13 mouse cellular contexts compared by ENCODE assay signal in the genomic region with DNA sequence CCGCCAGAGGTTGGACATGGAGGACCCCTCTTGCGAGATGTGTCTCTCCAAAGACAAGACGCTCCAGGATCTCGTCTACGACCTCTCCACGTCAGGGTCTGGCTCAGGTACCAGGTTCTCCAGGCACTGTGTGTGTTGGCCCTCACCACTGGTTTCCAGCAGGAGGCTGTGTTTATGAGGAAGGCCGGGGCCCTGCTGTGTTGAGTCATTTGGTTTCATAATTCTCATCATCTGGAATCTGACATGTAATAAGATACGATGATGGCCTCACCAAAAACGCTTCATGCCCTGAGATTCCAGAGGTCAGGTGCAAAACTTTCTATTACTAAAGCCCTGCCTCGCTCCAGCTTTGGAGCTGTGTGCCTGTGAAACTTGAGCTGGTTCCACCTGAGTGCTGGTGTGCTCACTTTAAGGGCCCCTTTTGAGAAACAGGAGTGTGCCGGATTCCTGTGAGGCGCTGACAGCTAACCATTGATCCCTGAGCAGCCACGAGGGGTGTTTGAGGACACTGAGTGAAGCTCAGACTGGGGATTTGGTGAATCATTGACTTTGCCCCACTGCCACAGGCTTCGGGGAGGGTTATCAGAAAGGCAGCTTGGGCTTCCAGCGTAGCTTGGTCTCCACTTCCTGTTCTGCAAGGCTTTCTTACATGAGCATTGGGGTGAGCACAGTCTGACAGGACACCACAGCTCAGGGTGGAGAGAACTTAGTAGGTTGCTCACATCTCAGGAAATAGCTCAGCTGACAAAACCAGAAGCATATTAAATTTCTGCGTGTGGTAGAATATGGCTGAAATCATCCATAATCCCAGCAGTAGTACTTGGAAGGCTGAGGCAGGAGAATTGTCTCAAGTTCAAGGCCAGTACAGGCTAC. TPM values are rescaled to one million over a fixed set of nuclear protein-coding genes. Genes with fewer than 3 reads are reported as not detected.
A peak's percentile ranks its signal among the peaks of the same experiment; 100 is the strongest.
DNase-seq lines count a peak whose midpoint lies in the region; ATAC-seq lines count a peak whose summit lies in the region.
"Had no signal": no experiment of that assay in that cellular context is flagged by ENCODE, and none has a peak within 500 bp of the region (broad histone marks: within the 10 kb centered on the region; RNA-seq: fewer than 3 reads in every experiment).

No protein-coding gene starts in this region.

- H3K4me1 ChIP-seq in lung, embryonic 15.5 days = peaks cover 49% of the 10 kb centered on the region
- peaks cover 44% of the 10 kb centered on the region for H3K4me1 ChIP-seq in intestine, embryonic 15.5 days (replicated peaks)
- H3K4me1 ChIP-seq in stomach, embryonic 16.5 days (ENCODE audit: control insufficient read depth, insufficient read depth, low read length) = peaks cover 22% of the 10 kb centered on the region
- peaks cover 28% of the 10 kb centered on the region for H3K4me1 ChIP-seq in midbrain, embryonic 10.5 days

- no peak for ATAC-seq in lung, embryonic 15.5 days (ENCODE audit: borderline replicate concordance, extremely low read depth, low FRiP score, low TSS enrichment)
- ATAC-seq in intestine, embryonic 15.5 days = peak; percentile 80
- ATAC-seq in stomach, embryonic 16.5 days (ENCODE audit: insufficient read depth, low FRiP score) = peak; percentile 28; the same call in 1 of the 2 replicates

- no peak for DNase-seq in lung, postnatal 4 days
- peak; percentile 85 to 94 for DNase-seq in kidney, postnatal 36 days
- no peak for DNase-seq in midbrain, embryonic 10.5 days (ENCODE audit: low spot score)
- DNase-seq in layer of hippocampus, adult 11-12 months (ENCODE audit: low spot score) = no peak
- no peak for DNase-seq in Muller cell, postnatal 12 days (ENCODE audit: inconsistent ontology term)
- DNase-seq: adrenal gland, adult 8-10 months; cerebellum, adult 18-20 months had no signal

- no peak overlapping the region for H3K4me3 ChIP-seq in lung, embryonic 15.5 days
- H3K4me3 ChIP-seq in intestine, embryonic 15.5 days (replicated peaks) = no peak overlapping the region
- H3K4me3 ChIP-seq in stomach, embryonic 16.5 days (replicated peaks; ENCODE audit: low read length) = no peak overlapping the region
- H3K4me3 ChIP-seq in midbrain, embryonic 10.5 days = no peak overlapping the region
- H3K4me3 ChIP-seq: embryonic facial prominence, embryonic 15.5 days; heart, embryonic 15.5 days; layer of hippocampus, adult 2 months had no signal

- H3K4me2 ChIP-seq in lung, embryonic 15.5 days = no peak overlapping the region
- H3K4me2 ChIP-seq in intestine, embryonic 15.5 days (replicated peaks) = no peak overlapping the region
- H3K4me2 ChIP-seq in stomach, embryonic 16.5 days (ENCODE audit: low read depth, low read length) = no peak overlapping the region
- H3K4me2 ChIP-seq: embryonic facial prominence, embryonic 15.5 days; heart, embryonic 15.5 days had no signal

- peak overlapping the region; percentile 45 for H3K27ac ChIP-seq in lung, embryonic 15.5 days
- peak overlapping the region; percentile 42; the same call in 1 of the 2 replicates for H3K27ac ChIP-seq in intestine, embryonic 15.5 days
- peak overlapping the region; percentile 8; the same call in 1 of the 2 replicates for H3K27ac ChIP-seq in stomach, embryonic 16.5 days (ENCODE audit: low read length)
- H3K27ac ChIP-seq in midbrain, embryonic 10.5 days (replicated peaks) = no peak overlapping the region
- H3K27ac ChIP-seq: embryonic facial prominence, embryonic 15.5 days; heart, embryonic 15.5 days; layer of hippocampus, adult 2 months had no signal

- WGBS in lung, embryonic 15.5 days = 70% methylated on average over 16 of the region's 16 CpGs
- WGBS in intestine, embryonic 15.5 days = 75% methylated on average over 16 of the region's 16 CpGs
- WGBS in stomach, embryonic 16.5 days = 72% methylated on average over 16 of the region's 16 CpGs
- 96% methylated on average over 16 of the region's 16 CpGs for WGBS in midbrain, embryonic 10.5 days

- peaks cover 52% of the 10 kb centered on the region for H3K36me3 ChIP-seq in lung, embryonic 15.5 days
- peaks cover 24% of the 10 kb centered on the region for H3K36me3 ChIP-seq in intestine, embryonic 15.5 days
- H3K36me3 ChIP-seq in stomach, embryonic 16.5 days (ENCODE audit: control insufficient read depth, insufficient read depth, low read length) = peaks cover 20% of the 10 kb centered on the region; the same call in 1 of the 2 replicates
- H3K36me3 ChIP-seq in midbrain, embryonic 10.5 days = peaks cover 64% of the 10 kb centered on the region

- no peak overlapping the region for H3K9ac ChIP-seq in lung, embryonic 15.5 days
- H3K9ac ChIP-seq in intestine, embryonic 15.5 days = no peak overlapping the region
- H3K9ac ChIP-seq in stomach, embryonic 16.5 days (ENCODE audit: low read length) = no peak overlapping the region
- H3K9ac ChIP-seq: embryonic facial prominence, embryonic 15.5 days; heart, embryonic 15.5 days had no signal

- no peaks in the 10 kb centered on the region for H3K9me3 ChIP-seq in lung, embryonic 15.5 days
- no peaks in the 10 kb centered on the region for H3K9me3 ChIP-seq in intestine, embryonic 15.5 days
- no peaks in the 10 kb centered on the region for H3K9me3 ChIP-seq in stomach, embryonic 16.5 days (replicated peaks; ENCODE audit: control insufficient read depth, low read length)
- no peaks in the 10 kb centered on the region for H3K9me3 ChIP-seq in midbrain, embryonic 10.5 days (replicated peaks)
- H3K9me3 ChIP-seq: embryonic facial prominence, embryonic 15.5 days; heart, embryonic 15.5 days had no signal

- no peaks in the 10 kb centered on the region for H3K27me3 ChIP-seq in lung, embryonic 15.5 days
- no peaks in the 10 kb centered on the region for H3K27me3 ChIP-seq in intestine, embryonic 15.5 days (replicated peaks)
- no peaks in the 10 kb centered on the region for H3K27me3 ChIP-seq in stomach, embryonic 16.5 days (ENCODE audit: control insufficient read depth, insufficient read depth, low read length)
- H3K27me3 ChIP-seq in midbrain, embryonic 10.5 days (ENCODE audit: low read depth, poor library complexity, severe bottlenecking) = no peaks in the 10 kb centered on the region
- H3K27me3 ChIP-seq: embryonic facial prominence, embryonic 15.5 days; heart, embryonic 15.5 days had no signal

RNA-seq across cellular contexts. Expression of a gene that starts 21.3 kb away (rescaled TPM):
- 5.9 and 6.0 TPM in 2 replicates for polyA plus RNA-seq in lung, embryonic 15.5 days (2015; fragmentation: Nextera tagmentation; extraction: Ambion mirVana)
- polyA plus RNA-seq in intestine, embryonic 15.5 days (2015; fragmentation: Nextera tagmentation; extraction: Ambion mirVana) = 9.1 and 9.3 TPM in 2 replicates
- 11.6 and 12.1 TPM in 2 replicates for polyA plus RNA-seq in stomach, embryonic 16.5 days (2015; fragmentation: Nextera tagmentation; extraction: Ambion mirVana)
- 5.4 and 7.0 TPM in 2 replicates for polyA plus RNA-seq in midbrain, embryonic 10.5 days (2016; fragmentation: Nextera tagmentation; extraction: Ambion mirVana)

RNA-seq across cellular contexts. Expression of a gene that starts 28.8 kb away (rescaled TPM):
- polyA plus RNA-seq in lung, embryonic 15.5 days (2015; fragmentation: Nextera tagmentation; extraction: Ambion mirVana) = 6.9 and 7.9 TPM in 2 replicates
- 3.9 and 4.8 TPM in 2 replicates for polyA plus RNA-seq in intestine, embryonic 15.5 days (2015; fragmentation: Nextera tagmentation; extraction: Ambion mirVana)
- 2.1 and 2.7 TPM in 2 replicates for polyA plus RNA-seq in stomach, embryonic 16.5 days (2015; fragmentation: Nextera tagmentation; extraction: Ambion mirVana)
- 3.2 and 4.2 TPM in 2 replicates for polyA plus RNA-seq in midbrain, embryonic 10.5 days (2016; fragmentation: Nextera tagmentation; extraction: Ambion mirVana)

RNA-seq across cellular contexts. Expression of a gene that starts 58.9 kb away (rescaled TPM):
- polyA plus RNA-seq in lung, embryonic 15.5 days (2015; fragmentation: Nextera tagmentation; extraction: Ambion mirVana) = 9.2 and 9.9 TPM in 2 replicates
- polyA plus RNA-seq in intestine, embryonic 15.5 days (2015; fragmentation: Nextera tagmentation; extraction: Ambion mirVana) = 7.9 and 8.9 TPM in 2 replicates
- polyA plus RNA-seq in stomach, embryonic 16.5 days (2015; fragmentation: Nextera tagmentation; extraction: Ambion mirVana) = 12.9 and 13.3 TPM in 2 replicates
- 2.8 and 2.9 TPM in 2 replicates for polyA plus RNA-seq in midbrain, embryonic 10.5 days (2016; fragmentation: Nextera tagmentation; extraction: Ambion mirVana)

Comparison
In these comparisons a context has a peak if more than half of its experiments do, and no peak if none do; other contexts are left out.
1. DNase-seq: peak in kidney, postnatal 36 days (2 of 2); none in lung, postnatal 4 days (0 of 2), midbrain, embryonic 10.5 days (single experiment), layer of hippocampus, adult 11-12 months (single experiment) and Muller cell, postnatal 12 days (single experiment).